Mouse (Mus musculus) limb, embryonic 11.5 days (tissue): ENCODE results near the gene Aasdh. TPM values are rescaled to one million over a fixed set of nuclear protein-coding genes. Genes with fewer than 3 reads are reported as not detected.

Experiments
- ATAC-seq: fragments of 200-750 bp; cut with Nextera tagmentation; 2 replicates; pipeline ENCODE4 v1.8.0; 2017; ENCODE audit warnings: low read depth; ENCODE audit not compliant: insufficient number of reproducible peaks, low FRiP score, low TSS enrichment
- DNase-seq: peaks from one replicate; pipeline ENCODE4 v3.0.0-alpha.2; 2015; ENCODE audit warnings: low spot score
- H3K27ac ChIP-seq: fragments of 300-500 bp; sonication (generic); replicated peaks from 2 replicates; pipeline ENCODE4 v1.5.1; 2014; ENCODE audit warnings: low read depth, mild to moderate bottlenecking, low read length
- H3K27me3 ChIP-seq: fragments of 300-500 bp; sonication (generic); 2 replicates; pipeline ENCODE4 v1.6.1; 2014; ENCODE audit warnings: mild to moderate bottlenecking, low read length, mixed read lengths; ENCODE audit not compliant: control insufficient read depth, insufficient read depth
- H3K36me3 ChIP-seq: fragments of 300-500 bp; sonication (generic); 2 replicates; pipeline ENCODE4 v1.6.1; 2014; ENCODE audit warnings: mild to moderate bottlenecking, low read length, moderate library complexity, mixed read lengths; ENCODE audit not compliant: control insufficient read depth, insufficient read depth
- H3K4me1 ChIP-seq: fragments of 300-500 bp; sonication (generic); 2 replicates; pipeline ENCODE4 v1.6.1; 2014; ENCODE audit warnings: low read length, mixed read lengths; ENCODE audit not compliant: control insufficient read depth, insufficient read depth
- H3K4me2 ChIP-seq: fragments of 300-500 bp; sonication (generic); 2 replicates; pipeline ENCODE4 v1.6.1; 2014; ENCODE audit warnings: low read depth, mild to moderate bottlenecking, moderate library complexity; ENCODE audit not compliant: severe bottlenecking
- H3K4me3 ChIP-seq: fragments of 300-500 bp; sonication (generic); 2 replicates; pipeline ENCODE4 v1.5.1; 2014; ENCODE audit warnings: low read depth, low read length
- H3K9ac ChIP-seq: fragments of 300-500 bp; sonication (generic); 2 replicates; pipeline ENCODE4 v1.6.1; 2014; ENCODE audit warnings: mild to moderate bottlenecking, low read length
- H3K9me3 ChIP-seq: fragments of 300-500 bp; sonication (generic); 2 replicates; pipeline ENCODE4 v1.6.1; 2016; ENCODE audit warnings: low read length; ENCODE audit not compliant: control insufficient read depth
- WGBS: fragments of 180-500 bp; shearing (Covaris S2); extraction: QIAGEN DNeasy Blood & Tissue Kit; methylation state at CpG from one replicate; pipeline ENCODE4 v1.1.7; 2014; 5-methylcytosine and 5-hydroxymethylcytosine counted together
- polyA plus RNA-seq: library from polyadenylated mRNA; unstranded; fragments of >200 nt; fragmentation: Nextera tagmentation; extraction: Ambion mirVana; gene quantifications from 2 replicates; pipeline ENCODE4 v1.2.1, GENCODE M21; 2014

The Aasdh gene
- polyA plus RNA-seq: 16.2 and 23.9 TPM in 2 replicates

GRCm38 (mm10) chr5:76905405-76906154, at the start of gene Aasdh:
Aasdh (minus strand) TSS chr5:76905514.
- DNase-seq (peak; percentile 100), ATAC-seq (peak; percentile 97)
- no peaks in the 10 kb centered on the region; the same call in 1 of the 2 replicates for H3K36me3 ChIP-seq
- H3K9ac ChIP-seq: peak within 1 kb of the TSS; percentile 81
- H3K27ac ChIP-seq: peak within 1 kb of the TSS; percentile 47; the same call in 1 of the 2 replicates
- no peaks in the 10 kb centered on the region for H3K27me3 ChIP-seq
- H3K4me2 ChIP-seq: peak within 1 kb of the TSS; percentile 75
- H3K9me3 ChIP-seq: no peaks in the 10 kb centered on the region
- whole genome bisulfite sequencing: under 1% methylated on average over 47 of the region's 47 CpGs
- H3K4me3 ChIP-seq: peak within 1 kb of the TSS; percentile 69
- no peaks in the 10 kb centered on the region for H3K4me1 ChIP-seq

DNA sequence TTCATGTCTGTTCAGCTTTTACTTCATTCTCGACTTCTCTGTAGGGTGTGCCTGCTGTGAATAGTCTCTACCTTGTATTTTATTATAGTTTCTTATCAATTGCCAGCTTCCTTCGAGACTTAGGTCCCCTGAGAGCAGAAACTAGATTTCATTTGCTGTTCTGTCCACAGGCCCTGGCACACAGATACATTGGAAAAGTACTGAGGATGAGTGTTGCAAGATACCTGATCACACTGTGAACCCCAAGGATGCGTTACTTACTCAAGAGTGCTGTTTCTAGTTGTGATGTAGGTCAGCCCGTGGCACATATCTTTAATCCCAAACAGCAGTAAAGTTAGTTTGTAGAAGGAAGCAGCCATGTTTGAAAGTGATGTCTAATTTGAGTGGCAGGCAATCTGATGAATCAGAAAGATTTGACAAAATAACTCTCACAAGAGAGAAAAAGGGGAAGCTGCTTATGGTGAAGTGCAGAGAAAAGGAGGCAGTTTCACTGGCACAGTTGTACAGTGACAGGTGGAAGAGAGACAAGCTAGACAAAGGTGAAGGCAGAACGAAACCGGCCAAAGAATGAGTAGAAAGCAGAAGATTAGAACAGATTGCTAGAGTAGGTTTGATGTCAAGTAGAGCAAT, 49.1 kb upstream of the Aasdh start:
- H3K9me3 ChIP-seq: no peaks in the 10 kb centered on the region
- ATAC-seq (no peak), DNase-seq (no peak)
- H3K27me3 ChIP-seq: no peaks in the 10 kb centered on the region
- H3K4me2 ChIP-seq: no peak overlapping the region
- no peak overlapping the region for H3K4me3 ChIP-seq
- 83% methylated on average over 6 of the region's 6 CpGs for WGBS
- H3K9ac ChIP-seq: no peak overlapping the region
- peaks cover 5% of the 10 kb centered on the region; the same call in 1 of the 2 replicates for H3K4me1 ChIP-seq
- no peak overlapping the region for H3K27ac ChIP-seq
- peaks cover 17% of the 10 kb centered on the region for H3K36me3 ChIP-seq

- Histone ChIP-seq H3K4me2 (no peak overlapping the region), H3K36me3 (peaks cover 14% of the 10 kb centered on the region), H3K4me3 (no peak overlapping the region), H3K27me3 (no peaks in the 10 kb centered on the region), H3K27ac (no peak overlapping the region), H3K4me1 (peaks cover 5% of the 10 kb centered on the region; the same call in 1 of the 2 replicates), H3K9me3 (no peaks in the 10 kb centered on the region), H3K9ac (no peak overlapping the region)
- no peak for ATAC-seq
- DNase-seq: no peak
- WGBS: 81% methylated on average over 3 of the region's 3 CpGs
Measured at GRCm38 (mm10) chr5:76953794-76954193, 48.5 kb upstream of the Aasdh start.

- Histone ChIP-seq H3K27me3 (no peaks in the 10 kb centered on the region), H3K36me3 (peaks cover 10% of the 10 kb centered on the region), H3K4me3 (peak overlapping the region; percentile 67), H3K4me1 (peaks cover 5% of the 10 kb centered on the region; the same call in 1 of the 2 replicates), H3K4me2 (peak overlapping the region; percentile 48), H3K27ac (peak overlapping the region; percentile 57), H3K9me3 (no peaks in the 10 kb centered on the region), H3K9ac (peak overlapping the region; percentile 71)
- 14% methylated on average over 7 of the region's 7 CpGs for WGBS
- DNase-seq (no peak), ATAC-seq (no peak)
Measured at GRCm38 (mm10) chr5:76952112-76953040, 47.1 kb upstream of the Aasdh start.

DNA sequence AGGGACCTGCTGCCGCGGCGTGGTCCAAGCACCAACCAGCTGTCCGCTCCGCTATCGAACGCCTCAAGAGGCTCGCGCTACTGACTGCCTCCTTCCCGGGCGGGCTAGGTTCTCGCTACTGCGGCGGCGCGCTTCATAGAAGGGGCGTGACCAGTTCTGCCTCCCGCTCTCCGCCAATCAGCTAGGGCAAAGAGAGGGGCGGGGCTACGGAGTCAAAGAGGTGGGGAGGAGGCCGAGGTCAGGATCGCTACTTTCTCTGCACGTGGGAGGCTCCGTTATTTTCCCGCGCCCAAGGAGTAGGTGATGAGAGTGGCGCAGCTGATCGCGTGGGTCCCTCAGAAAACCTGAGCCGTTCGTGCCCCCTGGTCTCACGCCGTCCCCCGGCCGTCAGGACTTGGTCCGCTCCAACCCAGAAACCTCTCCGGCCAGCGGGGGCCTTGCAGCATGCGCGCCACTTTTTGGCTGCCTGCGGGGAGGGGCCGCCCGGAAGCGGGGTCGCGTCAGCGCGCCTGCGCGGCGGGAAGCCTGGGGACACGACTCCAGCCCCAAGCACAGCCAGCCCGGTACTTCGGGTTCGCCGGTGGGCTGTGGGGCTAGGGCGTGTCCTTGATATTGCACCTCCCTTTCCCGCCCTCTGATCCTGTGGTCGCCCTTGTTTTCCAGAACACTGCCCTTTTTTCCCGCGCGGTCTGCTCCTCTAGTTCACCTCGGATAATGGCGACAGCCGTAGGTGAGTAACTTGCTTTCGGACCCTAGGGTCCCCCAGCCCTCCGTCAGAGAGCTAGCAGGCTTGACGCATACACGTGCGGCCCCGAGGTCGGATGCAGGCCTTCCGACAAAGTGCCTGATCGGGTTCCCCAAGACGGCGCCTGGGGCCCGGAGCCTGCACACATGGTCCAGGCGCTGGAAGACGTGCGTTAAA, 46.1 kb upstream of the Aasdh start, which contains the start of the genes Paics and Ppat:
Gene Paics, plus strand, starts transcription at position 202 of the 922 bp plus-strand sequence.
Gene Ppat, minus strand, starts transcription at position 473 of the 922 bp plus-strand sequence.
- H3K27me3 ChIP-seq: no peaks in the 10 kb centered on the region
- peak; percentile 97 for ATAC-seq
- H3K27ac ChIP-seq: peak within 1 kb of the TSS; percentile 57
- peak within 1 kb of the TSS; percentile 67 for H3K4me3 ChIP-seq
- H3K4me1 ChIP-seq: peaks cover 5% of the 10 kb centered on the region; the same call in 1 of the 2 replicates
- under 1% methylated on average over 81 of the region's 81 CpGs for WGBS
- peak within 1 kb of the TSS; percentile 48 for H3K4me2 ChIP-seq
- peaks cover 2% of the 10 kb centered on the region for H3K36me3 ChIP-seq
- H3K9ac ChIP-seq: peak within 1 kb of the TSS; percentile 71
- peak; percentile 98 for DNase-seq
- H3K9me3 ChIP-seq: no peaks in the 10 kb centered on the region

DNA sequence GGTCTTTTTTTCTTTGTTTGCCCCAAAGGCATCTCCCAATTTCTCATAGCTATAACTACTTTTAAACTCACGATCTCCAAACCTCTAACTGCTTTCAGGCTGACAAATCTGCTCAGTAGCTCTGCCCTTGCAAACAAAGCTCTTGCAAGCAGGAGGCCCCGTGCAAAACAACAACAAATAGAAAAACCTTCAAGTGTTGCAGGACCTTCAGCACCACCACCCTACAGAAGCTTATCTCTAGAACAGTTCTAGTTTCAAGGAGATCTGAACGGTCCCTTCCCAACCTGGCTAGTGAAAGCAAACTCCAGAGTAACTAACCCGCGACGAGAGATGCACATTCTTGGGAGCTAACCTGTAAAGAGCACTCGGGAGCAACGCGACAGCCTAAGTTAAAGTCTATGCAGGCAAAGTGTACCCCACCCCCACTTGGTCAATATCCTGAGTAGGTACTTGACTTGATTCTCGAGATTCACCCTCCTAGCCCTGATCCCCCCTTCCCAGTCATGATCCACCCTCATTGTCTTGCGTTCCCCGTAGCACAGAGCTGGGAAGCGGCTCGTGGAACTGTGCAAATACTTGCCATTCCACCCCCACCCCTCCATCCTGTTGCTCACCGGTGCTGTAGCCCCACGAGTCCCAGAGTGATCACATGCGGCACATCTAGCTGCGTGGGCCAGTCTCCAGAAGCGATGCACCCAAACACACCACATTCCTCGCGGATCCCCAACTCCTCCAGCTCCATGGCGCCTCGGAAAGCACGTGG, 45.2 kb upstream of the Aasdh start:
- Histone ChIP-seq H3K36me3 (peaks cover 2% of the 10 kb centered on the region; the same call in 1 of the 2 replicates), H3K27me3 (no peaks in the 10 kb centered on the region), H3K4me2 (peak overlapping the region; percentile 48), H3K27ac (0 out of 2 replicates have a peak overlapping the region, but pooled peaks have one; percentile 10), H3K9ac (peak overlapping the region; percentile 35), H3K9me3 (no peaks in the 10 kb centered on the region), H3K4me1 (peaks cover 5% of the 10 kb centered on the region; the same call in 1 of the 2 replicates), H3K4me3 (peak overlapping the region; percentile 67)
- no peak for DNase-seq
- no peak; the same call in 1 of the 2 replicates for ATAC-seq
- 1% methylated on average over 24 of the region's 24 CpGs for WGBS

DNA sequence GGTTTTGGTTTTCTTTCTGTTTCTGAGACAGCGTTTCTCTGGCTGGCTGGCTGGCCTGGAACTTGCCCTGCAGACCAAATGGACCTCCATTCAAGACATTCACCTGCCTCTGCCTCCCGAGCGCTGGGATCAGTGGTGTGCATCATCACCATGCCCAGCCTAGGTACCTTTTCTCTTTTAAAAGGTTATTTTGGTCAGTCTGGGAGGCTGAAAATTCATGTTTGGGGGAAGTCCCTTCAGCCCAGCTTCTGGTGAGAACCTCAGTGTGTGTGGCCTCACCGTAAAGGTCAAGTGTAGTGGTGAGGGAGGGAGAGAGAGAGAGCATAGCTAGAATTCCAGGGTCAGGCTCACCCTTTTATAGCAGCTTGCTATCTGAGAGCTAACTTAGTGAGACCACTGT, 42.4 kb upstream of the Aasdh start:
- 98% methylated on average over 4 of the region's 4 CpGs for WGBS
- Histone ChIP-seq H3K4me3 (no peak overlapping the region), H3K4me1 (peaks cover 5% of the 10 kb centered on the region; the same call in 1 of the 2 replicates), H3K9ac (no peak overlapping the region), H3K27ac (no peak overlapping the region), H3K27me3 (no peaks in the 10 kb centered on the region), H3K36me3 (no peaks in the 10 kb centered on the region; the same call in 1 of the 2 replicates), H3K4me2 (no peak overlapping the region), H3K9me3 (no peaks in the 10 kb centered on the region)
- no peak for DNase-seq
- ATAC-seq: no peak
